Mouse (Mus musculus) layer of hippocampus, adult 11-12 months (tissue): ENCODE results near the gene Ifnl3.
"Not testable (repeated sequence)": the region's sequence is repeated elsewhere in the genome, so short reads cannot be mapped to it uniquely, and the experiment has no call there.

Experiments used
- DNase-seq: peaks from one replicate; pipeline ENCODE4 v3.0.0; 2022; ENCODE audit warnings: low spot score

The Ifnl3 gene

GRCm38 (mm10) chr7:28522536-28522935 is at the start of gene Ifnl3:
Gene Ifnl3, plus strand, starts transcription at chr7:28522836.
- not testable (repeated sequence) for DNase-seq

- DNase-seq = no peak
These were observed 46.4 kb upstream of the Ifnl3 start for GRCm38 (mm10) chr7:28476191-28476590.

GRCm38 (mm10) chr7:28477363-28477762 is 45.3 kb upstream of the Ifnl3 start:
- no peak for DNase-seq

GRCm38 (mm10) chr7:28478854-28479253 is 43.8 kb upstream of the Ifnl3 start:
- DNase-seq = no peak

GRCm38 (mm10) chr7:28482854-28483253 is 39.8 kb upstream of the Ifnl3 start:
- DNase-seq = peak; percentile 38

- DNase-seq = no peak
These were observed 38.4 kb upstream of the Ifnl3 start for GRCm38 (mm10) chr7:28484192-28484591.

- peak; percentile 19 for DNase-seq
These were observed 34.6 kb upstream of the Ifnl3 start for GRCm38 (mm10) chr7:28488030-28488491.

GRCm38 (mm10) chr7:28490410-28490809 is 32.2 kb upstream of the Ifnl3 start:
- peak; percentile 47 for DNase-seq

- no peak for DNase-seq
These were observed 31.7 kb upstream of the Ifnl3 start for GRCm38 (mm10) chr7:28490903-28491302.

GRCm38 (mm10) chr7:28492310-28492709 is 30.3 kb upstream of the Ifnl3 start:
- DNase-seq = no peak

- no peak for DNase-seq
These were observed 27.2 kb upstream of the Ifnl3 start for GRCm38 (mm10) chr7:28495426-28495825.

- no peak for DNase-seq
These were observed 17.1 kb upstream of the Ifnl3 start for GRCm38 (mm10) chr7:28505585-28505984.

GRCm38 (mm10) chr7:28509121-28509520 is 13.5 kb upstream of the Ifnl3 start:
- not testable (repeated sequence) for DNase-seq

GRCm38 (mm10) chr7:28510405-28510974 is 12.1 kb upstream of the Ifnl3 start, which contains the start of gene Ifnl2:
Gene Ifnl2, minus strand, starts transcription at chr7:28510455.
- not testable (repeated sequence) for DNase-seq

GRCm38 (mm10) chr7:28511441-28511840 is 11.2 kb upstream of the Ifnl3 start:
- no peak for DNase-seq

- DNase-seq = peak; percentile 68
These were observed 5.5 kb downstream of the Ifnl3 start for GRCm38 (mm10) chr7:28527922-28528719.

GRCm38 (mm10) chr7:28532005-28532404 is 9.4 kb downstream of the Ifnl3 start:
- no peak for DNase-seq

GRCm38 (mm10) chr7:28538886-28539285 is 16.2 kb downstream of the Ifnl3 start:
- not testable (repeated sequence) for DNase-seq

GRCm38 (mm10) chr7:28540526-28540925 is 17.9 kb downstream of the Ifnl3 start, which contains the start of gene Sycn:
Gene Sycn, plus strand, starts transcription at chr7:28540885.
- DNase-seq = no peak

- DNase-seq = no peak
These were observed 21.5 kb downstream of the Ifnl3 start for GRCm38 (mm10) chr7:28544051-28544601.

- no peak for DNase-seq
These were observed 22.6 kb downstream of the Ifnl3 start for GRCm38 (mm10) chr7:28545048-28545890.

- DNase-seq = no peak
These were observed 23.2 kb downstream of the Ifnl3 start for GRCm38 (mm10) chr7:28545891-28546210.
